Mouse (Mus musculus) liver (tissue): ENCODE measurements around the gene Ralgapa2.

Experiments used
- DNase-seq: peaks from one replicate; pipeline ENCODE4 v3.0.0-alpha.2; 2020; ENCODE audit warnings: mixed read lengths

Ralgapa2 gene

GRCm38 (mm10) chr2:146511911-146512580 is at the start of gene Ralgapa2:
TSS of gene Ralgapa2 (minus strand) at chr2:146512344.
- peak; percentile 99 for DNase-seq

DNA sequence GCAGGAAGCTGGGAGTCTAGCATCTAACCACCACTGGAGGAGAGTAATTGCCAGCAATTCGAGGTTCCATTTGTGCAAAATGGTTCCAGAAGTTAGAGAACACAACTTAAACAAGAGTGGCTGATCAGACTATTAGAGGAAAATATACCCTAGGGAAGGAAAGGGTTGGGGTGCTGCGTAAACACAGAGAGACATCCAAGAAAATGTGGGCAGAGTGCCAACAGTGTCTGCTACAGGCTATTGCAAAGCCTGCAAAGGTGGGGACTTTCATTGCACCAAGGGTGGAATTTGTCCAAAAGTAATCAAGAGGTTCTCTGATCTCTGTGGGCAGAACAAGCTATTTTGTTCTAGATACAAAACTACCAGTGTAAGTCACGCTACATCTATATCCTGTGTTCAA is 49.4 kb upstream of the Ralgapa2 start:
- no peak for DNase-seq

DNA sequence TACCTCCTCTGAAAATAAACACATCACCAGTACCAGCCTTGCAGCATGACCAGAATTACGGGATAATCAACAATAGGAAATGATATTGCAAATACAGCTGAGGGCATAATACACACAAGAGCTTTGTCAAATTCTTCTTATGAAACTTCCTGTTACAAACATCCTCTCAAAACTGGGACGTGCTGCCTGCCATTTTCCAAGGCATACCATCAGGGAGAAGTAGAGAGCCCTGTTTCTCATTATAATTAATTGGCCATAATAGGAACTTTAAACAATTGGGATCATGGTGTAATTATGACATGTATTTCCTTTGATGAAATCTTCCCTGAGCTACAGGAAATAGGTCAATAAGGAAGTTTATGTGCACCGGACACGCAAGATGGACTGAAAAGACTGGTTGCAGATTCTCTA is 48.5 kb upstream of the Ralgapa2 start:
- no peak for DNase-seq

DNA sequence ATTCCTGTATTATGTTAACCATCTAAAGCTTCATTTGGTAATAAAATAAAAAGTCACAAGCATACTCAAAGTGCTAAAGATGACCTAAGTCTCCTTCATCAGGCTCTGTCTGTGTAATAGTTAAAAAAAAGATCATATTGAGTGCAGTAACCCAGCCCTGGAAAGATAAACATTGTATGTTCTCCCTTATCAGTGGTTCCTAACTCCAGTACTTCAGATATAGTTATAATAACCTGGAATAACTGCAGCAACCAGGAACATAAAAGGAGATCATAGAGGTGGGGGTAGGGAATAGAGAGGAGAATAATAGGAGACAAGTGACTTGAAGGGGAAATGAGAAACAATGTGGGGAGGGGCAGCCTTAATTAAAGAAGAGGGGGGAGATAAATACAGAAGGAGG is 44.0 kb upstream of the Ralgapa2 start:
- no peak for DNase-seq

DNA sequence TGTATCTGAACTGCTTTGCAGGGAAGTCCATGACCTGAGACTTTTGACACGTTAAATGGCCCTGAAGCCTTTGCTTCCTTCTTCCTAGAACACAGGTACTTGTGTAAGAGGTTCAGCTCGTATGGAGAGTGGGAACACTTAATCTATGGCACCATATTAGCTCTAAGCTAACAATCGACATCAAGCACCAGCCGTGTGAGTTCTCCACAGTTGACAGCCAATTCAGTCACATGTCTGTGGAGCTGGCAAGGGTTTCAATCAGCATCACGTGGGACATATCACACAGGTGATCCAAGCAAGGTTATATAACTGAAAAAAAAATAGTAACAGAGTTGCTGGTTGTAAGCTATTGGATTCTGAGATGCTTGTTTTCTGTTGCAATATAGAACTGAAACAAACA is 43.2 kb upstream of the Ralgapa2 start:
- DNase-seq = no peak

DNA sequence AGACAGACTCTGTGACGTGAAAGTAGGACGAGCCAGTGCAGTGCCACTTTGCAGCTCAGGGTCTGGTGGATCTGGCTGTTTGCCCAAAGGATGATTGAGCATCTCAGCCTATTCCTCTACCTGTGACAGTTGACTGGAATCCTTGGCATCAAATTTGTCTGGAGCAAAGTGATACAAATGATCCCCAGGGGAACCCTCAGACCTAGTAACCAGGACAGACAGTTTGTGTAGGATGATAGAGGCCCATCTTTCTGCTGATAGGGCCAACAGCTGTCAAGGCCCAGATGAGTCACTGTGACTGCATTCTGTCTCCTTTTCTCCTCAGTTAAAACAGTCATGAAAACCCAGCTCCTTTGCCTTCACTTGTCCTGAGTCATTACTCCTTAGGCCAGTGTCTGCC is 41.6 kb upstream of the Ralgapa2 start:
- no peak for DNase-seq

GRCm38 (mm10) chr2:146551818-146552217 is 39.7 kb upstream of the Ralgapa2 start:
- DNase-seq = no peak

DNA sequence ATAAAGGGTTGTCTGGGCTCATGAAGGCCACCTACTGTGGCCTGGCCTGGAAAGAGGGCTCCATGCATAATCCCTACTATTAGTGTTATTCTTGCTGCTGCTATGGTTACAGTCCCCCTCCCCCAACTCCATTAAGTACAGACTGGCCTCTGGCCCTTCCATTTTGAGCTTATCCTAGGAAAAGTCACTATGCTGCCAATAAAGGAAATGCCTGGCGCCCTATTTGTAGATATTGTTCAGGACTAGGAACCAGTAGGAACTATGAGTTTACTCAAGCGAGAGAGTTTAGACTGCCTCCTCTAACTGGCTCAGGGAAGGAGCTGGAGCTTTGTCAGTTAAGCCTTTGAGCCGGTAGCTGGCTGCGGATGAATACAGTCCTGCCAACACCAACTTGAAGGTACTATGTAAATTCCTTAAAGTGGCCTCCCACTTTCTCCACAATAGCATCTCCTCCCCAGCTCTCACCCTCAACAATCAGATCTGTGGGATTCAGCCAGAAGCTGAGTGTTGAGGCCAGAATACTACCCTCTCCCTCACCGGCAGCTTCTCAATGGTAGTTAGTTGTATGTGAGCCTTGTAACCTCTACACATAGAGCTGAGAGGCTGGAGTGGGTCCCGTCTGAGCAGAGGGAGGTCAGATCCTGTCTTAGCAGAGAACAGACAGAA is 37.1 kb upstream of the Ralgapa2 start:
- DNase-seq = no peak

DNA sequence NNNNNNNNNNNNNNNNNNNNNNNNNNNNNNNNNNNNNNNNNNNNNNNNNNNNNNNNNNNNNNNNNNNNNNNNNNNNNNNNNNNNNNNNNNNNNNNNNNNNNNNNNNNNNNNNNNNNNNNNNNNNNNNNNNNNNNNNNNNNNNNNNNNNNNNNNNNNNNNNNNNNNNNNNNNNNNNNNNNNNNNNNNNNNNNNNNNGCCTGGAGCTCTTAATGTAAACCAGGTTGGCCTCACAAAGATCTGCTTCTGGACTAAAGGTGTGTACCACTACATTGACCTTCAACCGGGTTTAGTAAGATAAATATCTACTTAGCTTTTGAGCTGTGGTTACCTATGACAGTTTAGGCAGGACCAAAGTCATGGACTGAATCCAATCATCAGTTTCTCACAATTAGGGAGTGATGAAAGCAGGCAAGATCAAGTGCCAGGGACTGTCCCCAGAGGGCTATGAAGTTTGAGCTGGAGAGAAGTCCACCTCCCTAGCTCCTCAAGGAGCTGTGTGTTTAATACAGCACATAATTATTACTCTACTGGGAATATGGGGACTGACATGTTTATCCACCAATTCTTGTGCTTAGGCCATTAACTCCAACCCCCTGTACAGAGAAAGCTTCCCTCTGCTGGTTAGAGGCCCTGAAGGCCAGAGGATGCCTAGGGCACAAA is 32.1 kb upstream of the Ralgapa2 start:
- no peak for DNase-seq

DNA sequence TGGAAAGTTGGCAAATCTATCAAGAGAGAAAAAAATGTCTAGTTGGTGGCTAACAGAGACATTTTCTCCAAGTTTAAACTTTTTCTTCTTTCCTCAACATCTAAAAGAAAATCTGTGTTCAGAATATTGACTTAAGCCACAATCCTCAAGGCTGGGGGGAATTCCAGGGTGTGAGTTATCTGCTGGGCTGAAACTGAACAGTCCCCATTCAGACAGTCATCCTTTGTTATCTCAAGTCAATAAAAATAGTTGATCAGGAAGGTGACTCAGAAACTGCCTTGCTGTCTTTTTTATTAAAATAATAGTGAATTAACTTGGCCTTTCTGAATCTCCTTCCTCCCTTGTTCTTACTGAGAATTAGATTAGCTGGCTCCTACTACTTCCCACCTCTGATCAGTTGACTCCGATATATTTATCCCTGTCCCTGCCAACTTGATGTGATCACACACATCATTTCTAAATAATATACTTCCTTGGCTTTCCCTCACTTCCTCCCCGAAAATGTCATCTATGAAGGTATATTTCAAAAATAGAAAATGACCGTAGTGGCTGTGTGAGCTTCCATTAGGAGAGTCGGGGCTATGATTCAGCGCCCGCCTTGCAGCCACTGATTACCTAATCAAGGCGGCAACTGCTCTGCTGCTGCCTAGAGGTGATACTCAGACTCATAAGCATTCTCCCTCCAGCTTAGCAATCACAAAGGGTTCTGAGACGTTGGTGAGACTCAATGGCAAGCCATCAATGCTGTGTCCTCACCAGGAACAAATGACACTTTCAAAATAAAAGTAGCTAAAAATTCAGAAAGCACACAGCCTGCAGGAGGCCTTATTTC is 21.2 kb upstream of the Ralgapa2 start:
- peak; percentile 28 for DNase-seq

- no peak for DNase-seq
These were observed 20.3 kb upstream of the Ralgapa2 start for GRCm38 (mm10) chr2:146532493-146532892.

DNA sequence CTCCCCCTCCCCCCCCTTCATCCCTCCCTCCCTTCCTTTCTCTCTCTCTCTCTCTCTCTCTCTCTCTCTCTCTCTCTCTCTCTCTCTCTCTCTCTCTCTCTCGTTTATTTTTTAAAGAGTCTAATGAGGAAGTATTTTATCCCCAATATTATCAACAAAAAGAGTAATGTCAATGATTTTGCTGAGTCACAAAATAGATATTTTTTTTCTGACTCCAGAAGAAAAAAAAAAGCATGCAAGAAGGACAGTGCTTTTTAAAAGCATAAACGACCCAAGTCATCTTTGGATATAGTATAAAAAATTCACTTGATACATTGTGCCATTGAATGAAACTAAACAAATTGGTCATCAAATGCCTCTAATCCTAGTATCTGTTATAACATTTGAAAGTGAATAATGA is 13.3 kb upstream of the Ralgapa2 start:
- no peak for DNase-seq

- DNase-seq = peak; percentile 11
These were observed 12.7 kb upstream of the Ralgapa2 start for GRCm38 (mm10) chr2:146524685-146525415.

- no peak for DNase-seq
These were observed 4.8 kb upstream of the Ralgapa2 start for GRCm38 (mm10) chr2:146516894-146517293.

GRCm38 (mm10) chr2:146515081-146515480 is 2.9 kb upstream of the Ralgapa2 start:
- no peak for DNase-seq

GRCm38 (mm10) chr2:146512581-146512920 is 407 bp upstream of the Ralgapa2 start:
- no peak for DNase-seq

- no peak for DNase-seq
These were observed 711 bp downstream of the Ralgapa2 start for GRCm38 (mm10) chr2:146511401-146511865.

- no peak for DNase-seq
These were observed 1.4 kb downstream of the Ralgapa2 start for GRCm38 (mm10) chr2:146510780-146511179.

- DNase-seq = peak; percentile 12
These were observed 9.4 kb downstream of the Ralgapa2 start for GRCm38 (mm10) chr2:146502578-146503311.

DNA sequence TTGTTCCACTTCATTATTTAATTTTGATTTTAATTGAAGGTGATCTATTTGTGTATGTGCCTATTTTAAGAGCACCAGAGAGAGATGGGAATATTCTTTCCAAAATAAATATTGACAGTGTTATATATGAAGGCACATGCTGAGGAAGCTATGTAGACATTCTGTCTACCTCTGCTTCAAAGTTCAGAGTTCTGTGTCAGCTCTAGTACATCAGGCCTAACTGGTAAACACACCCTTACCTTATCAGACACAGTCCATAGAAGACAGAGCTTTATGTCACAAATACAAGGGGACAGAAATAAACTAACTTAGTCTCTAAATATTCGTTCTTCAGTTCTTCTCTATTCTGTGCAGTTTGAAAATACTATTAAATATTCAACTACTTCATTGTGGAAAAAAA is 12.1 kb downstream of the Ralgapa2 start:
- no peak for DNase-seq

GRCm38 (mm10) chr2:146499111-146499510 is 13.0 kb downstream of the Ralgapa2 start:
- no peak for DNase-seq

DNA sequence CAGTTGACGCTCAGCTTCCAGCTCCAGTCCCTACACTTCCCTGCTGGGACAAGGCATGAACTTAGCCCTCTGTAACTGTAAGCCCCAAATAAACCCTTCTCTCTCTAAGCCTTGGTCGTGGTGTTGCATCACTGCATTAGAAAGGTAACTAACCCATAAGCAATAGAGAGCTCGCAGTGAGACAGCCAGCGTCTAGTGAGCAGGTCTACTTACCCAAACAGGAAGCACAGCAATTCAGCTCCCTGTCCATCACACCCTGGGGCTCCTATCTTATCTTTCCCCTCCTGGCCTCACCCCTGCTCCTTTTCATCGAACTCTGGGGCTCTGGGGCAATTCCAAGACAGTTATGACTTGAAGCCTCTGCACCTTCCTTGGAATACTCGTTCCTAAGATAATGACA is 13.8 kb downstream of the Ralgapa2 start:
- peak; percentile 64 for DNase-seq
